Mouse (Mus musculus): ENCODE measurements around the gene Zfp3. TPM values are rescaled to one million over a fixed set of nuclear protein-coding genes. Genes with fewer than 3 reads are reported as not detected.

Gene Zfp3
- total RNA-seq, 2 experiments from 2014 or later: 7.5 to 7.7 TPM

- DNase-seq: no peak
These were observed 43.6 kb downstream of the Zfp3 start for GRCm38 (mm10) chr11:70807630-70808029.

DNA sequence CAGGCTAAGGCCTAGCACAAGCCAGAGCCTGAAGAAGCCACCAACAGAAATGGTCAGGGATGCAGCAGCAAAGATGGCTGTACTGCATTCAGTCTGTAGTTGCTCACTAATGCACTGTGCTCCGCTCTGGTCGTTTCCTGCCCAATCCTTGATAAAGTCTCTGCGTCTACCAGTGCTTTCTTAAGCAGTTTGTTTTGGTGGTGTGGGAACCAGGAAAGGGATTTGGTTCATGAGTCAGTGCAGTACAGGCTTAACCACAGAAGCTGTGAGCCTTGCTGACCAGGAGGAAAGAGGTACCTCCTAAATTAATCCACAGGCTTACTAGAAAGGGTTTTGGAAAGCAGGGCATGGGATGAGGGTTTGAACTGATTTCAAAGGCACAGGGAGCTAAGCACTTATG lies 44.1 kb downstream of the Zfp3 start:
- DNase-seq: no peak

DNA sequence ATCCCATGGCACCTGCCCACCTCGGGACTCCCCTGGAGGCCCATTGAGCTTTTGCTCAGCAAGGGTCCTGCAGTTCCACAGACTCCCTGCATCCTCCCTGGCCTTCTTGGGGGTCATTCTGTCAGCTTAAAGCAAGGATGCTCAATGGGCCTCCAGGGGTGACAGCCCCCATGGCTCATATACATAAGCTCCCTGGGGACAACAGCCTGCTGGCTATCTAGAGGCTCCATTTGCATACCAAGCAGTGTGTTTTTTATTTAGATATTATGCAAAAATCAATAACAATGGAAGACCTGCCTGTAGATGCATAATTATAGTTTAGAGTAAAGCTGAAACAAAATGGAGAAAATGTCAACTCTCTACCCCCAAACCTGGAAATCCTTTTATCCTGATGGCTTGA lies 45.0 kb downstream of the Zfp3 start:
- no peak for DNase-seq

DNA sequence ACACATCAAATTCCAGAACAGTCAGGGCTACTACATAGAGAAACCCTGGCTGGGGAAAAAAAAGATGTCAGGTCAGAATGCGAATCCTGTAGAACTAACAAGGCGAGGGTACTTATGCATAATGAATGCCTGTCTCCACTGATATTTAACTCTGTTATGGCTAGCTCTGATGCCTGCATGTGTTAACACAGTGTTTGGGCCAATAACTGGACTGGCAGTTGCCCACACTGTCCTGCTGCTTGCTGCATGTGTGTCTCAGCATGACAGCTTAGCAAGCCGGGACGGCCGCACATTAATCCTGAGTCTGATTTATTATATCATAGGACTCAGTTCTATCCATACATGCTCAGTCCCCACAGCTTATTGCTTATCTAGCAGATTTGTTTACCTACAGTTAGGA lies 47.0 kb downstream of the Zfp3 start:
- no peak for DNase-seq

DNA sequence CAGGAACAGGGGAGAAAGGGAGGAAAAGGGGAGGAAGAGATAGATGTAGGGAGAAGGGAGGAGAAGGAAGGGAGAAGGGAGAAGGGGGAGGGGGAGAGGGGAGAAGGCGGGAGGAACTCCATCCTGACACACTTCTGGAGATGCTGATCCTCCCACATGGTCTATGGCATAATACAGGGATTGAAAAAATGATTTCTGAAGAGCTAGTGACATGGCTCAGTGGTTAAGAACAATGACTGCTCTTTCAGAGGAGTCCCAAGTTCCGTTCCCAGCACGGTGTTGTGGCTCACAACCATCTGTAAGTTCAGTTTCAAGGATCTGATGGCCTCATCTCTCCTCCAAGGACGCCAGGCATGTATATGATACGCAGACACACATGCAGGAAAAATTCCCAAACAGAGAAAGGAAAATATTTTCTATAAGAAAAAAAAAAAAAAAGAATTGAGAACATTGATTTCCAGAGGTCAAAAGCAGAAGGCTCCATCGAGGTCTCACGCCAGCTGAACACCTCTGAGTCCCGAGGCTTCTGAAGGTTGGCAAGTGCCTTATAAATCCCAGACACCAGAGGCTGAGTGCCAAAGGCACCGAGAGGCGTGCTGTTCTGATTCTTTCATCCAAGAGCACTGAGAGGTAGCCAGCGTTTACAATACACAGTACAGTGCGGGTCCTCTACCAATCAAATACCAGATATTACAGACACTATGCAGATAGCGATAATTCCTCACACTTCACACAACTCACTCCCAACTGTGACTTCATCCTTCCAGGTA lies 47.6 kb downstream of the Zfp3 start:
- DNase-seq: peak in 1 of 2 experiments; percentile 20

DNA sequence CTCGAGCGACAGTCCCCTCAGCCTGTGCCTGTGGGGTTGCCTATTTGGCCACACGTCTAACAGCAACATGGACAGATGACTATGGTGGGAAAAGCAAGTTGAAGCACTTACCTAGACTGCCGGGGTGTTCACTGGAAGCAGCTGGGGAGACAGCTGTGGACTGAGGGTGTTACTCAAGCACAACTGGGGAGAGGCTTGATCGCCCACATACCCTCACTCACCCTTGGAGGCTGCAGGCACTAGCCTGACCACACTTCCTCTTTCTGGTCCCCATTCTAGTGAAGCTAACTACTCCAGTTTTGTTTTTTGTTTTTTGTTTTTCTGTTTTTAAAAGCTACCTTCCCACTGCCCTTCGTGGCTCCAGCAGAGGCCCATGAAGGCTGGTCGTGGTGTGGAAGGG lies 48.4 kb downstream of the Zfp3 start, which contains the start of gene Scimp:
Gene Scimp, minus strand, starts transcription at position 222 of the 400 bp plus-strand sequence.
- DNase-seq: peak; percentile 17 to 26

DNA sequence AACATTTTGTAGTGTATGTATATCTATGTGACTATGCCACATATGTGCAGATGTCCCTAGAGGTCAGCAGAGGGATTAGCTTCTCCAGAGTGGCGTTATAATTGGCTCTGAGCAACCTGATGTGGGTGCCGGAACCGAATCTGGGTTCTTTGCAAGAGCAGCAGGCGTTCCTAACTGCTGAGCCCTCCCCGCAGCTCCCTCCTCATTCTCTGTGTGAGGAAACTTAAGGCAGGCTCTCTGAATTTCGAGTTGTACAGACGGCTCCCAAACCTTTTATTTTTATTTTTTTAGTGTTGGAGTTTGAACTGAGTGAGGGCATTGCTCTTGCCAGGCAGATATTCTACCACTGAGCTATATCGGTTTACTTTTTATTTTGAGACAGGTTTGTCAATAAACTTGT lies 51.1 kb downstream of the Zfp3 start:
- DNase-seq: no peak

DNA sequence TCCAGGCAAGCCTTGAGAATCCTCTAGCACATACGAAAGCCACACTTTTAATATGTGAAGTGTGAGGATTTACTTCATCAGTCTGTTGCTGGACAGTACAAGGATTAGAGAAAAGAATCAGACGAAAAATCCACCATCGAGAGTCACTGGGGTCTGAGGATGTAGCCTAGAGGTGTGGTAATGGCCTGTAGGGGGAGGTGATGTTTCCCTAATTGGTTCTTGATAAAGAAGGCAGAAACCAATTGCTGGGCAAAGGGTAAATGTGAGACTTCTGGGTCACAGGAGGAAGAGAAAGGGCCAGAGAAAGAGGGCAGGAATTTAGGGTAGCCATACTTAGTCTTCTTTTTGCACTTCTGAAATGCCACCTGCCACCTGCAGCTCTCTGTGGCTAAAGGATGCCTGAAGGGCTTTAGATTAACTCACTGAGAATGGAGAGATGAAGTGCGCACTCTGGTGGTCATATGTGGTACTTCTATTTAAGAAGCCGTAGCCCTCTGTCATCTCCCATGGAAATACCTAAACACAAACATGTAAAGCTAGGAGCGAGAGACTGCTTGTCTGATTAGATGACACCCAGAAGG lies 51.6 kb downstream of the Zfp3 start:
- DNase-seq: peak; percentile 52 to 75

GRCm38 (mm10) chr11:70816770-70817169 lies 52.8 kb downstream of the Zfp3 start:
- DNase-seq: no peak

- DNase-seq: no peak
These were observed 56.1 kb downstream of the Zfp3 start for GRCm38 (mm10) chr11:70820120-70820519.

GRCm38 (mm10) chr11:70821728-70822591 lies 58.0 kb downstream of the Zfp3 start:
- DNase-seq: peak; percentile 33 to 35

Small RNA genes lying within 50 kb of the gene (microRNA-seq; reads per million reads assigned to microRNA genes)
- gene Gm22760: 0 reads per million in 2 experiments

Other genes with a start within 250 kb of the Zfp3 start
- gene Vmo1, start 249.6 kb upstream of the Zfp3 start, total RNA-seq (2021): not detected
- not detected for gene Gltpd2, start 245.0 kb upstream of the Zfp3 start, total RNA-seq (2021)
- 100 to 1,000 TPM; 226 to 256 TPM for gene Psmb6, start 238.8 kb upstream of the Zfp3 start, total RNA-seq (2021)
- gene Gm40193, start 231.3 kb upstream of the Zfp3 start, total RNA-seq (2021): not detected
- 1 to 10 TPM; 5.9 to 6.1 TPM for gene Pld2, start 224.1 kb upstream of the Zfp3 start, total RNA-seq (2021)
- gene Mink1, start 201.3 kb upstream of the Zfp3 start, total RNA-seq (2021): 10 to 100 TPM; 41.3 to 48.0 TPM
- not detected for gene 4930544D05Rik, start 148.4 kb upstream of the Zfp3 start, total RNA-seq (2021)
- gene Chrne, start 145.0 kb upstream of the Zfp3 start, total RNA-seq (2021): not detected
- under 1 TPM; 0.21 to 0.35 TPM for gene Gp1ba, start 125.1 kb upstream of the Zfp3 start, total RNA-seq (2021)
- 10 to 100 TPM; 51.4 to 63.0 TPM for gene Rnf167, start 117.0 kb upstream of the Zfp3 start, total RNA-seq (2021)
- gene Slc25a11, start 116.7 kb upstream of the Zfp3 start, total RNA-seq (2021): 100 to 1,000 TPM; 619 to 711 TPM
- gene Pfn1, start 109.6 kb upstream of the Zfp3 start, total RNA-seq (2021): 100 to 1,000 TPM; 303 to 305 TPM
- gene Eno3, start 107.0 kb upstream of the Zfp3 start, total RNA-seq (2021): 1,000 to 10,000 TPM; 1,596 to 1,839 TPM
- gene Spag7, start 94.8 kb upstream of the Zfp3 start, total RNA-seq (2021): 10 to 100 TPM; 89.3 to 93.9 TPM
- gene Camta2, start 76.1 kb upstream of the Zfp3 start, total RNA-seq (2021): 10 to 100 TPM; 34.0 to 36.9 TPM
- gene Inca1, start 64.1 kb upstream of the Zfp3 start, total RNA-seq (2021): 1 to 10 TPM; 6.1 to 7.7 TPM
- 100 to 1,000 TPM; 469 to 485 TPM for gene Kif1c, start 63.7 kb upstream of the Zfp3 start, total RNA-seq (2021)
- 1 to 10 TPM in 1 of 2 experiments, under 1 TPM in 1; 0.42 to 1.1 TPM for gene Scimp, start 48.4 kb downstream of the Zfp3 start, total RNA-seq (2021)
- 10 to 100 TPM; 37.6 to 39.0 TPM for gene Rabep1, start 80.6 kb downstream of the Zfp3 start, total RNA-seq (2021)
- 10 to 100 TPM; 46.7 to 47.8 TPM for gene Nup88, start 205.8 kb downstream of the Zfp3 start, total RNA-seq (2021)
- 10 to 100 TPM; 15.3 to 16.2 TPM for gene Rpain, start 206.0 kb downstream of the Zfp3 start, total RNA-seq (2021)
- gene C1qbp, start 218.8 kb downstream of the Zfp3 start, total RNA-seq (2021): 100 to 1,000 TPM; 215 to 228 TPM
- gene Dhx33, start 240.2 kb downstream of the Zfp3 start, total RNA-seq (2021): 1 to 10 TPM; 8.1 to 8.4 TPM